Mouse (Mus musculus): ENCODE data around the gene Ccdc51.

Ccdc51 gene

GRCm38 (mm10) chr9:109095137-109095982 lies 13.1 kb downstream of the Ccdc51 start, which contains the start of gene Plxnb1:
Gene Plxnb1, plus strand, starts transcription at chr9:109095389.
- CTCF ChIA-PET: no interaction called here

- CTCF ChIA-PET: no interaction called here
Observed at GRCm38 (mm10) chr9:109096251-109096661, 14.0 kb downstream of the Ccdc51 start.

GRCm38 (mm10) chr9:109096856-109097255 lies 14.6 kb downstream of the Ccdc51 start:
- CTCF ChIA-PET: no interaction called here

- CTCF ChIA-PET: no interaction called here
Observed at GRCm38 (mm10) chr9:109097291-109097690, 15.0 kb downstream of the Ccdc51 start.

- CTCF ChIA-PET: no interaction called here
Observed at GRCm38 (mm10) chr9:109097831-109098230, 15.5 kb downstream of the Ccdc51 start.

- CTCF ChIA-PET: no interaction called here
Observed at GRCm38 (mm10) chr9:109098366-109098765, 16.1 kb downstream of the Ccdc51 start.

- CTCF ChIA-PET: no interaction called here
Observed at GRCm38 (mm10) chr9:109098969-109099368, 16.7 kb downstream of the Ccdc51 start.

GRCm38 (mm10) chr9:109100307-109100928 lies 18.1 kb downstream of the Ccdc51 start:
- CTCF ChIA-PET: no interaction called here

GRCm38 (mm10) chr9:109101933-109102445 lies 19.7 kb downstream of the Ccdc51 start:
- CTCF ChIA-PET: no interaction called here

GRCm38 (mm10) chr9:109102541-109102940 lies 20.2 kb downstream of the Ccdc51 start:
- CTCF ChIA-PET: no interaction called here

- CTCF ChIA-PET: interaction anchor here (0.5 kb wide), 1 partner anchor 560 kb away, joined by 4 read pairs; no protein-coding TSS in a partner anchor
Observed at GRCm38 (mm10) chr9:109103250-109103649, 21.0 kb downstream of the Ccdc51 start.

GRCm38 (mm10) chr9:109104083-109104482 lies 21.8 kb downstream of the Ccdc51 start:
- CTCF ChIA-PET: no interaction called here

- CTCF ChIA-PET: no interaction called here
Observed at GRCm38 (mm10) chr9:109105011-109105410, 22.7 kb downstream of the Ccdc51 start.

GRCm38 (mm10) chr9:109105648-109106047 lies 23.4 kb downstream of the Ccdc51 start:
- CTCF ChIA-PET: no interaction called here

- CTCF ChIA-PET: no interaction called here
Observed at GRCm38 (mm10) chr9:109107341-109107740, 25.0 kb downstream of the Ccdc51 start.

GRCm38 (mm10) chr9:109110240-109110639 lies 27.9 kb downstream of the Ccdc51 start:
- CTCF ChIA-PET: no interaction called here

GRCm38 (mm10) chr9:109111101-109111500 lies 28.8 kb downstream of the Ccdc51 start:
- CTCF ChIA-PET: no interaction called here

GRCm38 (mm10) chr9:109111591-109111990 lies 29.3 kb downstream of the Ccdc51 start:
- CTCF ChIA-PET: no interaction called here

GRCm38 (mm10) chr9:109113331-109113730 lies 31.0 kb downstream of the Ccdc51 start:
- CTCF ChIA-PET: no interaction called here

GRCm38 (mm10) chr9:109114276-109114675 lies 32.0 kb downstream of the Ccdc51 start:
- CTCF ChIA-PET: no interaction called here

- CTCF ChIA-PET: no interaction called here
Observed at GRCm38 (mm10) chr9:109114871-109115270, 32.6 kb downstream of the Ccdc51 start.

GRCm38 (mm10) chr9:109116205-109116604 lies 33.9 kb downstream of the Ccdc51 start:
- CTCF ChIA-PET: no interaction called here

GRCm38 (mm10) chr9:109118106-109118505 lies 35.8 kb downstream of the Ccdc51 start:
- CTCF ChIA-PET: no interaction called here

Measured in spleen, embryonic (tissue).